Mouse (Mus musculus) right cerebral cortex, postnatal 25 days (tissue): Measurements from ENCODE around the gene Lrfn3.
A peak's percentile ranks its signal among the peaks of the same experiment; 100 is the strongest.

Experiments
- DNase-seq: peaks from one replicate; pipeline ENCODE4 v3.0.0; 2022

Lrfn3 gene

GRCm38 (mm10) chr7:30339432-30340109, 23.0 kb downstream of the Lrfn3 start:
- DNase-seq: no peak

DNA sequence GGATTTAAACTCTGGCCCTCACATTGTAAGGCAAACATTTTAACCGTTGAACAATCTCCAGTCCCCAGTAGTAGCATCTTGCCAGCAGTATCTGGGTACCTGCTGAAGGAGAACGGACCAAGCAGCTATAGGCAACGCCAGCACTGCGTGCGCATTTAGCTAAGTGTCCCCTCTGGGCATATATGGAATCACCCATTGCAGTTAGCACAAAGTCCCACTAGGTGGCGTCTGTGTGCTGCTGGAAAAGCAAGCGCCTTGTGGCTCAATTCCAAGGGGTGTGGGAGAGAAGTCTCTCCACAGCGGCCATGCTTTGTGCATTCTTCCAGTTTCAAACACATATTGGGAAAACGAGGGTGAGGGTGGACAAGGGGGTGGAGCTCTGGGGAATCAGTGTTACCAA, 26.2 kb downstream of the Lrfn3 start:
- peak; percentile 88 for DNase-seq

- DNase-seq: no peak
These were observed 26.9 kb downstream of the Lrfn3 start for GRCm38 (mm10) chr7:30335688-30336087.

- no peak for DNase-seq
These were observed 28.0 kb downstream of the Lrfn3 start for GRCm38 (mm10) chr7:30334563-30334962.

GRCm38 (mm10) chr7:30333436-30333835, 29.1 kb downstream of the Lrfn3 start:
- DNase-seq: peak; percentile 73

GRCm38 (mm10) chr7:30332622-30333259, 29.8 kb downstream of the Lrfn3 start:
- DNase-seq: no peak

DNA sequence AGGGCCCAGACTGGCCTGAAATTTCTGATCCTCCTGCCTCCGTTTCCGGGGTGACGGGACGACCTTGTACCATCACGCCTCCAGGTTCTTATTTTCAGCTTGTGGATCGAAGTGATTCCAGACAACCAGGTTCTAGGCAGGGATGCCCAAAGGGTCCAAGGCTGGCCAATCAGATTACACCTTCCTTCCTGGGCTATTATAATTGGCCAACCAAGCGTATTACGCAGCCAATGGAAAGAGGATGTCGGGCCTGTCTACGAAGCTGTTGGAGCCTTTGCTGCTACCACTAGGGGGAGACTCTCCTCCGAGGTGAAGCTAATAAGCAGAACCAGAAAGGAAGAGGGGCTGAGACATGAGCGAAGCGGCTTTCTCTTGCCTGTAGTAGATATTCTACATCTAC, 30.7 kb downstream of the Lrfn3 start:
- DNase-seq: peak; percentile 86

- no peak for DNase-seq
These were observed 34.2 kb downstream of the Lrfn3 start for GRCm38 (mm10) chr7:30328379-30328778.

GRCm38 (mm10) chr7:30327140-30327539, 35.4 kb downstream of the Lrfn3 start:
- DNase-seq: no peak

DNA sequence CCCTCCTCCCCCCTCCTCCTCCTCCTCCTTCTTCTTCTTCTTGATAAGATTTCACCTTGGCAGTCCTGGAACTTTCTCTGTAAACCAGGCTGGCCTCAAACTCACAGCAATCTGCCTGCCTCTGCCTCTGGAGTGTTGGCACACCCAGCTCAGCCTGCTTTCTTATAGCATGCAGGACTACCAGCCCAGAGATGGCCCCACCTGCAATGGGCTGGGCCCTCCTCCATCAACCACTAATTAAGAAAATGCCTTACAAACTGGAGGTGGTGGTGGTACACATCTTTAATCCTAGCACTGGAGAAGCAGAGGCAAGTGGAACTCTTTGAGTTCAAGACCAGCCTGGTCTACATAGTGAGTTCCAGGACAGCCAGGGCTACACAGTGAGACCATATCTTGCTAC, 36.1 kb downstream of the Lrfn3 start:
- no peak for DNase-seq

DNA sequence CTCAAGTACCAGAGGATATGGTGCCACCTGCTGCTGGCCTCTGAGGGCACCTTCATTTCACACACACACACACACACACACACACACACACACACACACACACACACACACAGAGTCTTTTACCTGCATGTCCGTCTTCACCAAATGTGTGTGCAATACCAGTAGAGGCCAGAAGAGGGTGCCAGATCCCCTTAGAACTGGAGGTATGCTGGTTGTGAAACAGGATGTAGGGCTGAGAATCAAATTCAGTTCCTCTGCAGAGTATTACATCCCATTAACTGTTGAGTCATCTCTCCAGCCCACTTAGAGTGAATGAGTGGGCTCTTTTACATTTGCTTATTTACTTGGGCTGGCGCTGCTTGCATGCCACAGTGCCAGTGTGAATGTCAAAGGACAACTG, 37.2 kb downstream of the Lrfn3 start:
- DNase-seq: no peak

DNA sequence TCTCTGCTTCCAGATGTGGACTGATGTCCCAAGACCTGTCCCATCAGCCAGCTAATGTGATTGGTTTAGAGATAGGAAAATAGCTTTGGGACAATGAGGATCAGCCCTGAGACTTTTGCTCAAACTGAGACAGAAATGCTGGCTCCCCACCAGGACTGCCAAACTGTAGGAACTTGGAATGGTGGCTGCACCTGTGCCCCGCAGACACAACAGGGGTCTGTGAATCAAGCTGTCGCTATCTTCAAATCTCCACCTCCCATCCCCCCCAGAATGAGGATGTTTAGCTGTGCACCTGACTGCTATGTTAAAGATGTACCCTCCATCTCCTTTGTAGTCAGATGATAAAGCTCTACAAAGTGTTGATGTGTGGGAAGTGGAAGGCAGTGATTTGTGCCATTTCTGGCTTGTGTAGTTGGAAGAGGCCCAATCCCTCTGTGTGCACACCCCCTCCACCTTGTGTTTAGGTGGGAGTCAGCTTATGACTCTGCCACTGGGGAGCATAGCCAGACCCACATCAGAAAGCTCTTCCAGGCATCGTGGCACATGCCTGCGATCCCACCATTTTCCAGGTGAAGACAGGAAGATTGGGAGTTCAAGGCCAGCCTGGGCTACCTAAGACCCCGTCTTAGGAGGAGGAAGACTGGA, 38.1 kb downstream of the Lrfn3 start:
- DNase-seq: peak; percentile 71

DNA sequence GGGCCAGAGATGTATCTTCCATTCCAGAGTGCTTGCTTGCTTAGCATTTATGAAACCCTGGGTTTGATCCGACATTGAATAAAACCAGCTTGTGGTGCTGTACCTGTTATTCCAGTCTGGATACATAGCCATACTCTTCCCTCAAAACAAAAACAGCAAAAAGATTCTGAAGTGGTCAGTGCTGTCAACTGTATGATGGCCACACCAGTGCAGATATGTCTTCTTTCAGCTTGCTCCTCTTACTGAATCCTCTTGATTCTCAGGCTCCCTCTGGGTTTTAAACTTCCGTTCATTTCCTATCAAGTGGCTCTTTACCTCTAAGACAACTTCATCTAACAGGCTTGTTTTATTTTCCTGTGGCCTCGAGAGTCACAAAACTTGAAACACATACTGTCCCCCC, 38.8 kb downstream of the Lrfn3 start, which contains the start of gene Sdhaf1:
Gene Sdhaf1, minus strand, starts transcription at position 101 of the 400 bp plus-strand sequence.
- no peak for DNase-seq

DNA sequence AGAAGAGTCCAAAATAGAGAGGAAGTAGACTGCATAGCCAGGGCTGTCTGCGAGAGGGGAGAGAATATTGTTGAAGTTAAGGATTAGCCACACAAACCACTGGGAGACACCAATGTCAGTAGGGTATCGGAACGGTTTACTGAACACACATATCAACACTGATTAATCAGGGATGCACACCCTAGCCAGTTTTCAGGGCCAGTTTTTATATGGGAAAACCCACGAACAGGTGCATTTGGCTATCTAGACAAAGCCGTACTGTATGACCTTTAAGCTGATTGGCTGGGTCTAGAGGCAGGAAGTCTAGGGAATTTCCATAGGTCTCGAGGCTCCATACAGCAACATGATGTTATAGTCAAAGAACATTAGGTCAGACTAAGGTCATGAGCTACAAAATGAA, 39.7 kb downstream of the Lrfn3 start:
- DNase-seq: no peak

DNA sequence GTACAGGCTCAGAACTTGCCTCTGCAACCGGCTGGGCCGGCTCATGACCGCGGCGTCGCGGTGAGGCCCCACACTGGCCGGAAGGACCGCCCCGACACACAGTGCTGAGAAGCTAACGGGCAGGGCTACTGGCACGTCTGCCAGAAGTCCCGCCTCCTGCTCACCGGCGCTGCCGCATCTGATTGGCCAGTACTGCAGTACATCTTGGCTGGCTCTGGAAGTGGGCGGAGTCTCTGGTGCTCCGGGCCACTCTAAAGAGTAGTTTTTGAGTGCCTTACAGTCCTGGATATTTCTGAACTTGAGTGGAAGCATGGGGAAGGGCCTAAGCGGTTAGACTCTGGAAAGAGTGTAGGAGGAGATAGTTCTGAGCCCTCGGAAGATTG, 40.3 kb downstream of the Lrfn3 start:
- peak; percentile 96 for DNase-seq

- DNase-seq: peak; percentile 64
These were observed 40.9 kb downstream of the Lrfn3 start, which contains the start of gene E130208F15Rik for GRCm38 (mm10) chr7:30321539-30322284. Gene E130208F15Rik (plus strand): TSS chr7:30321740.

DNA sequence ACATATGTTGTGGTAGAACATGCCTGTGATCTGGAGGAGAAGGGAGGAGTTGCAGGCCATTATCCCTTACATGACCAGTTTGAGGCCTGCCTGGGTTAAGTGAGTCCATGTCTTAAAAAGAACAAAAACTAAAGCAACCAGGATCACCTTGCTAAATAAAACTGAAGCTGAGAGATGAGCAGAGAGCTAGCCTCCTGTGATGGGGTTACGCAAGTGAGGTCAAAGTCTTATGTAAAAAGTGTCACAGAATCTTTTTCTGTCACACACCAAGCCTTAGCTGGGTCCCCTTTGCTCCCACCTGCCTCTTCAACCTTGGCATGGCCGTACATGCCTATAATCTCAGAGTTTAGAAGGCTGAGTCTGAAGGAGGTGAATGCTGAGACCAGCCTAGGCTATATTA, 41.6 kb downstream of the Lrfn3 start:
- DNase-seq: no peak

DNA sequence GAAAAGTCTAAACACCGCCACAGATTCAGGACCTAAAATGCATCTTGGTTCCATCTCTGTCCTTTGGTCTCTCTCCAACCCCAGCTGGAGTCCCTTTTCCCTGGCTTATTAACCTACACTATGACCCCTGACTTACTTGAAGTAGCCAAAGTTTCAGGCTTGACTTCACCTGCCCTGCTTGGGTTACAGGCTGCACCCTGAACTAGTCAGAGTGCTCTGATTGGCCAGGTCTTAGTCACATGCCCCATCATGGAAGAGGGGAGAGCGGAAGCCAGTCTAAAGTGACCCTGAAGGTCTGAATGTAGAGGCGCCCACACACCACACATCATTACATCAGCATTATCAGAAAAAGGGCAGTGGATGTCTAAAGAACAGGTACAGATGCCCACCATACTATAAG, 44.4 kb downstream of the Lrfn3 start:
- DNase-seq: no peak

DNA sequence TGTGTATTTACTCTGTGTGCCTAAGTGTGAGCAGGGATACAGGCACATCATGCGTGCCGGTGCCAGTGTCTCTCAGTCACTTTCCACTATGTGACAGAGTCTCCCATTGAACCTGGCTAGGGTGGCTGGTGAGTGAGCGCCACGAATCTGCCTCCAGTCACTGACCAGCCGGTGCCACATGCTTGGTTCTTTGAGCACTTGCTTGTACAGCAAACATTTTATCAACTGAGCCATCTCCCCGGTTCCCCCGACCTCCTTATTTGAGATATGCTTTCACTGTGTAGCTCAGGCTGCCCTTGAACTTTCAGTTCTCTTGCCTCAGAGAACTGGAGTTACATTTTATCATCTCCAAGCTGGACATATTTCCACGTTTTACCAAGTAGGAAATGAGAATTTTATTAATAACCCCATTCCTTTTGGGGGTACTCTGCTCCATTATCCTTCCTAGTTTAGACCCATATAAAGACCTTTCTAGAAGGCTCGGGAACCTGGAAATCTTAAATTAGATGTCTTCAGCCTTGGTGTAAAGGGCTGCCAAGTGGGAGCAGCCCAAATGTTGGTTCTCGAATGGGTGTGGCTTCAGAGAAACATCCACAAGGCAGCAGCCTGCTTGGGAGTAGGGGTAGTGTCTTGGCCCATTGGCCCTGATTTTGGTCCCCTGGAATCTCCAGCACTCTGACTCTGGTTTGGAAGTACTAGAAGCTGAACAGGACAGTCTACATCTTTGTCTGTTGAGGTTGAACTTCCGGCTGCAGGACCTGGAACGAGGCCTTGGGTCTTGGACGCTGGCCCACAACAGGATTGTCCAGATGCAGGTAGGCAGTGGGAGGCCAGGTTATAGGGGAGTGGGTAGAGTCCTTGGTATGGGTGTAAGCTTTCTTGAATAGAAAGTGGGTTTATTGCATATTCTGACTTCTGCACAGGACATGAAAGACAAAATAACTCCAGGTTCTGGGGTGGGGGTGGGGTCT, 46.7 kb downstream of the Lrfn3 start:
- DNase-seq: no peak

DNA sequence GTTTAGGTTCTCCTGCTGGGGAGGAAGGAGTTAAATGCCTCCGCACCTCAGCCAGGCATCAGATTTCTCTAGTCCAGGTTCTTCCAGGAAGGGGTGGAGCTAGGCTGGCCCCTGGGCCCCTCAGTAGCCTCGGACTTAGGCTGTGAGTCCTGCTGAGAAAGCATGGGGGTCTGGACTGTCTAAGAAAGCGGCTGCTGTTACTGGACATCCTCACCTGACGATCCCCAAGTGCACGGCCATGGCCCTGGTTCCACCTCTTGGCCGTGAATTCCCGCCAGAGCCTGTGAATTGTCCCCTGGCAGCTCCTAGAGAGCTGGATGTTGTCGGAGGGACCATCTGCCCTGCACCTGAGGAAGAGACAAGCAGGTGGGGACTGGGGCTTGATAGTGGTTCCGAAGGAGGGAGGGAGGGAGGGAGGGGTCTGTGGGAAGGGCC, 47.8 kb downstream of the Lrfn3 start, which contains the start of gene Syne4:
Gene Syne4, plus strand, starts transcription at position 87 of the 435 bp plus-strand sequence.
- DNase-seq: no peak

GRCm38 (mm10) chr7:30313666-30314320, 48.8 kb downstream of the Lrfn3 start:
- no peak for DNase-seq
